Mouse (Mus musculus) kidney, embryonic 15.5 days (tissue): ENCODE data around the gene Dcdc2b. TPM values are rescaled to one million over a fixed set of nuclear protein-coding genes. Genes with fewer than 3 reads are reported as not detected.

Source experiments
- ATAC-seq: fragments of 200-750 bp; cut with Nextera tagmentation; replicated peaks from 2 replicates; pipeline ENCODE4 v1.8.0; 2017; ENCODE audit warnings: moderate TSS enrichment; ENCODE audit not compliant: low FRiP score
- H3K27ac ChIP-seq: fragments of 300-500 bp; sonication (generic); 2 replicates; pipeline ENCODE4 v1.5.1; 2015; ENCODE audit warnings: mild to moderate bottlenecking, inconsistent platforms
- H3K27me3 ChIP-seq: fragments of 300-500 bp; sonication (generic); 2 replicates; pipeline ENCODE4 v1.6.1; 2015; ENCODE audit warnings: inconsistent platforms
- H3K36me3 ChIP-seq: fragments of 300-500 bp; sonication (generic); 2 replicates; pipeline ENCODE4 v1.6.1; 2015; ENCODE audit warnings: inconsistent platforms
- H3K4me1 ChIP-seq: fragments of 300-500 bp; sonication (generic); 2 replicates; pipeline ENCODE4 v1.6.1; 2015; ENCODE audit warnings: inconsistent platforms
- H3K4me2 ChIP-seq: fragments of 300-500 bp; sonication (generic); 2 replicates; pipeline ENCODE4 v1.6.1; 2015; ENCODE audit warnings: moderate library complexity, mild to moderate bottlenecking, inconsistent platforms
- H3K4me3 ChIP-seq: fragments of 300-500 bp; sonication (generic); replicated peaks from 2 replicates; pipeline ENCODE4 v1.5.1; 2015; ENCODE audit warnings: mild to moderate bottlenecking, inconsistent platforms
- H3K9ac ChIP-seq: fragments of 300-500 bp; sonication (generic); 2 replicates; pipeline ENCODE4 v1.6.1; 2015; ENCODE audit warnings: mild to moderate bottlenecking, inconsistent platforms
- H3K9me3 ChIP-seq: fragments of 300-500 bp; sonication (generic); replicated peaks from 2 replicates; pipeline ENCODE4 v1.6.1; 2016; ENCODE audit warnings: inconsistent platforms
- WGBS: fragments of 180-500 bp; shearing (Covaris S2); methylation state at CpG from one replicate; pipeline ENCODE4 v1.1.7; 2015; ENCODE audit warnings: mixed read lengths; 5-methylcytosine and 5-hydroxymethylcytosine counted together
- polyA plus RNA-seq: library from polyadenylated mRNA; unstranded; fragments of >200 nt; fragmentation: Nextera tagmentation; extraction: Ambion mirVana; gene quantifications from 2 replicates; pipeline ENCODE4 v1.2.1, GENCODE M21; 2015

Gene Dcdc2b
- polyA plus RNA-seq = 2.1 and 2.4 TPM in 2 replicates

- no peak within 1 kb of the TSS for H3K27ac ChIP-seq
- peaks cover 32% of the 10 kb centered on the region for H3K36me3 ChIP-seq
- WGBS = 86% methylated on average over 6 of the region's 6 CpGs
- no peak within 1 kb of the TSS for H3K4me3 ChIP-seq
- no peak within 1 kb of the TSS for H3K9ac ChIP-seq
- no peaks in the 10 kb centered on the region for H3K9me3 ChIP-seq
- no peak within 1 kb of the TSS for H3K4me2 ChIP-seq
- no peaks in the 10 kb centered on the region for H3K27me3 ChIP-seq
- peaks cover 18% of the 10 kb centered on the region for H3K4me1 ChIP-seq
- ATAC-seq = no peak
These were observed at the start of gene Dcdc2b for GRCm38 (mm10) chr4:129614093-129614492. Dcdc2b (minus strand) TSS chr4:129614257.

GRCm38 (mm10) chr4:129662255-129662813 is 48.3 kb upstream of the Dcdc2b start:
- peaks cover 70% of the 10 kb centered on the region for H3K36me3 ChIP-seq
- no peak overlapping the region for H3K27ac ChIP-seq
- H3K4me2 ChIP-seq = no peak overlapping the region
- no peaks in the 10 kb centered on the region for H3K27me3 ChIP-seq
- H3K9me3 ChIP-seq = no peaks in the 10 kb centered on the region
- H3K4me1 ChIP-seq = no peaks in the 10 kb centered on the region
- 88% methylated on average over 3 of the region's 3 CpGs for WGBS
- H3K9ac ChIP-seq = no peak overlapping the region
- no peak overlapping the region for H3K4me3 ChIP-seq
- no peak for ATAC-seq

GRCm38 (mm10) chr4:129661584-129661983 is 47.5 kb upstream of the Dcdc2b start:
- no peak overlapping the region for H3K4me3 ChIP-seq
- 83% methylated on average over 3 of the region's 3 CpGs for WGBS
- peaks cover 73% of the 10 kb centered on the region for H3K36me3 ChIP-seq
- ATAC-seq = no peak
- no peak overlapping the region for H3K27ac ChIP-seq
- H3K9me3 ChIP-seq = no peaks in the 10 kb centered on the region
- no peaks in the 10 kb centered on the region for H3K4me1 ChIP-seq
- H3K9ac ChIP-seq = no peak overlapping the region
- H3K27me3 ChIP-seq = no peaks in the 10 kb centered on the region
- H3K4me2 ChIP-seq = no peak overlapping the region

- Histone ChIP-seq H3K9me3 (no peaks in the 10 kb centered on the region), H3K4me2 (no peak overlapping the region), H3K36me3 (peaks cover 95% of the 10 kb centered on the region), H3K27ac (no peak overlapping the region), H3K4me3 (no peak overlapping the region), H3K4me1 (no peaks in the 10 kb centered on the region), H3K27me3 (no peaks in the 10 kb centered on the region), H3K9ac (no peak overlapping the region)
- ATAC-seq = no peak
- WGBS = 92% methylated on average over 14 of the region's 14 CpGs
These were observed 40.7 kb upstream of the Dcdc2b start for GRCm38 (mm10) chr4:129654770-129655169.

- no peaks in the 10 kb centered on the region for H3K27me3 ChIP-seq
- H3K4me2 ChIP-seq = no peak overlapping the region
- no peak overlapping the region for H3K9ac ChIP-seq
- WGBS = 92% methylated on average over 8 of the region's 8 CpGs
- H3K4me1 ChIP-seq = no peaks in the 10 kb centered on the region
- no peaks in the 10 kb centered on the region for H3K9me3 ChIP-seq
- no peak for ATAC-seq
- H3K27ac ChIP-seq = no peak overlapping the region
- H3K4me3 ChIP-seq = no peak overlapping the region
- H3K36me3 ChIP-seq = peaks cover 96% of the 10 kb centered on the region
These were observed 36.3 kb upstream of the Dcdc2b start for GRCm38 (mm10) chr4:129650359-129650758.

GRCm38 (mm10) chr4:129648656-129649055 is 34.6 kb upstream of the Dcdc2b start:
- no peak for ATAC-seq
- WGBS = 77% methylated on average over 1 of the region's 1 CpGs

GRCm38 (mm10) chr4:129645204-129645603 is 31.1 kb upstream of the Dcdc2b start:
- whole genome bisulfite sequencing = 91% methylated on average over 6 of the region's 6 CpGs
- no peak overlapping the region for H3K9ac ChIP-seq
- no peak overlapping the region for H3K4me3 ChIP-seq
- no peak overlapping the region for H3K4me2 ChIP-seq
- H3K27me3 ChIP-seq = no peaks in the 10 kb centered on the region
- H3K9me3 ChIP-seq = no peaks in the 10 kb centered on the region
- peaks cover 66% of the 10 kb centered on the region for H3K36me3 ChIP-seq
- H3K4me1 ChIP-seq = peaks cover 6% of the 10 kb centered on the region
- ATAC-seq = no peak
- H3K27ac ChIP-seq = no peak overlapping the region

More at GRCm38 (mm10) chr4:129648656-129649055, 34.6 kb upstream of the Dcdc2b start:
- H3K27ac ChIP-seq = no peak overlapping the region
- H3K9ac ChIP-seq = no peak overlapping the region
- H3K36me3 ChIP-seq = peaks cover 96% of the 10 kb centered on the region
- no peaks in the 10 kb centered on the region for H3K9me3 ChIP-seq
- H3K4me2 ChIP-seq = no peak overlapping the region
- no peaks in the 10 kb centered on the region for H3K4me1 ChIP-seq
- no peaks in the 10 kb centered on the region for H3K27me3 ChIP-seq
- H3K4me3 ChIP-seq = no peak overlapping the region

GRCm38 (mm10) chr4:129641756-129642155 is 27.7 kb upstream of the Dcdc2b start:
- Histone ChIP-seq H3K27me3 (no peaks in the 10 kb centered on the region), H3K27ac (peak overlapping the region; percentile 71), H3K4me3 (peak overlapping the region; percentile 74; the same call in 1 of the 2 replicates), H3K4me2 (peak overlapping the region; percentile 81), H3K4me1 (peaks cover 28% of the 10 kb centered on the region), H3K9me3 (no peaks in the 10 kb centered on the region), H3K9ac (0 out of 2 replicates have a peak overlapping the region, but pooled peaks have one; percentile 14), H3K36me3 (peaks cover 57% of the 10 kb centered on the region)
- no peak for ATAC-seq
- 33% methylated on average over 5 of the region's 5 CpGs for WGBS

GRCm38 (mm10) chr4:129640638-129641467 is 26.8 kb upstream of the Dcdc2b start, which contains the start of gene Txlna:
Txlna (minus strand) TSS chr4:129641065.
- whole genome bisulfite sequencing = under 1% methylated on average over 60 of the region's 60 CpGs
- Histone ChIP-seq H3K4me1 (peaks cover 28% of the 10 kb centered on the region), H3K36me3 (peaks cover 57% of the 10 kb centered on the region), H3K4me2 (peak within 1 kb of the TSS; percentile 81), H3K9ac (peak within 1 kb of the TSS; percentile 69), H3K9me3 (no peaks in the 10 kb centered on the region), H3K27me3 (no peaks in the 10 kb centered on the region), H3K27ac (peak within 1 kb of the TSS; percentile 97), H3K4me3 (peak within 1 kb of the TSS; percentile 74)
- peak; percentile 97 for ATAC-seq

GRCm38 (mm10) chr4:129640101-129640637 is 26.1 kb upstream of the Dcdc2b start:
- Histone ChIP-seq H3K27ac (peak overlapping the region; percentile 97), H3K4me3 (peak overlapping the region; percentile 74), H3K4me1 (peaks cover 28% of the 10 kb centered on the region), H3K4me2 (peak overlapping the region; percentile 81), H3K9me3 (no peaks in the 10 kb centered on the region), H3K9ac (peak overlapping the region; percentile 69), H3K36me3 (peaks cover 57% of the 10 kb centered on the region), H3K27me3 (no peaks in the 10 kb centered on the region)
- ATAC-seq = no peak
- 3% methylated on average over 17 of the region's 17 CpGs for WGBS

GRCm38 (mm10) chr4:129639221-129639620 is 25.2 kb upstream of the Dcdc2b start:
- Histone ChIP-seq H3K4me1 (peaks cover 28% of the 10 kb centered on the region), H3K27ac (no peak overlapping the region), H3K4me3 (peak overlapping the region; percentile 74), H3K9me3 (no peaks in the 10 kb centered on the region), H3K36me3 (peaks cover 57% of the 10 kb centered on the region), H3K9ac (peak overlapping the region; percentile 69), H3K4me2 (peak overlapping the region; percentile 81), H3K27me3 (no peaks in the 10 kb centered on the region)
- ATAC-seq = no peak
- 84% methylated on average over 15 of the region's 15 CpGs for WGBS

- Histone ChIP-seq H3K27ac (no peak overlapping the region), H3K4me1 (peaks cover 15% of the 10 kb centered on the region), H3K36me3 (peaks cover 98% of the 10 kb centered on the region), H3K4me3 (no peak overlapping the region), H3K9ac (no peak overlapping the region), H3K27me3 (no peaks in the 10 kb centered on the region), H3K9me3 (no peaks in the 10 kb centered on the region), H3K4me2 (no peak overlapping the region)
- WGBS = 96% methylated on average over 6 of the region's 6 CpGs
- no peak for ATAC-seq
These were observed 19.8 kb upstream of the Dcdc2b start for GRCm38 (mm10) chr4:129633852-129634251.
